Mouse (Mus musculus) erythroblast, embryonic 14.5 days (primary cell): ENCODE results near the gene Gm10203. TPM values are rescaled to one million over a fixed set of nuclear protein-coding genes. Genes with fewer than 3 reads are reported as not detected.
"Not testable (repeated sequence)": the region's sequence is repeated elsewhere in the genome, so short reads cannot be mapped to it uniquely, and the experiment has no call there.

Experiments used
- H3K27me3 ChIP-seq: 2 replicates; pipeline ENCODE4 v1.6.1; 2012; ENCODE audit warnings: inconsistent platforms; ENCODE audit not compliant: control insufficient read depth
- H3K36me3 ChIP-seq: 2 replicates; pipeline ENCODE4 v1.6.1; 2012; ENCODE audit warnings: mild to moderate bottlenecking, inconsistent platforms; ENCODE audit not compliant: control insufficient read depth
- H3K4me1 ChIP-seq: 2 replicates; pipeline ENCODE4 v1.6.1; 2012; ENCODE audit warnings: inconsistent platforms; ENCODE audit not compliant: control insufficient read depth
- H3K4me3 ChIP-seq: replicated peaks from 2 replicates; pipeline ENCODE3; 2012; ENCODE audit warnings: moderate library complexity, mild to moderate bottlenecking, inconsistent platforms
- H3K9me3 ChIP-seq: 2 replicates; pipeline ENCODE4 v1.6.1; 2012; ENCODE audit warnings: low read length, inconsistent platforms, mixed read lengths; ENCODE audit not compliant: control insufficient read depth
- GATA1 ChIP-seq: IDR thresholded peaks from 2 replicates; pipeline ENCODE4 v1.6.1; 2012; ENCODE audit warnings: low read length, inconsistent platforms, mixed read lengths
- TAL1 ChIP-seq: IDR thresholded peaks from 3 replicates; pipeline ENCODE4 v1.6.1; 2012; ENCODE audit warnings: low read length, inconsistent platforms, mixed read lengths
- polyA plus RNA-seq: library from polyadenylated mRNA; stranded (reverse); fragments of >175 nt; gene quantifications from 2 replicates; pipeline ENCODE4 v1.2.3, GENCODE M21; 2012

The Gm10203 gene
- polyA plus RNA-seq, 1 experiment: not detected

DNA sequence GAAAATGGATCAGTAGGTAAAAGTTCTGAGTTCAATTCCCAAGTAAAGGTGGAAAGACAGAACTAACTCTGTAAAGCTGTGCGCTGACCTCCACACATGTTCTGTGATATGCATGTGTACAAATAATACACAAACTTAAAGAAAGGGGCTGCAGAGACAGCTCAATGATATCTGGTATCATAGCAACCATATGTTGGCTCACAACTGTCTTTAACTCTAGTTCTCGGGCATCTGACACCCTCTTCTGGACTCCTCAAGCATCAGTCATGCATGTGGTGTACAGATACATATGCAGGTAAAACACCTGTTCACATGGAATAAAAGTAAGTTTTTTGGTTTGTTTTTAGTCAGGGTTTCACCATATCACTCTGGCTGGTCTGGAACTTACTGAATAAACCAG lies 38.5 kb downstream of the Gm10203 start:
- TF ChIP-seq TAL1 (no peak), GATA1 (no peak)
- H3K4me1 ChIP-seq: no peaks in the 10 kb centered on the region
- H3K27me3 ChIP-seq: no peaks in the 10 kb centered on the region
- peaks cover 3% of the 10 kb centered on the region; the same call in 1 of the 2 replicates for H3K36me3 ChIP-seq
- H3K4me3 ChIP-seq: no peak overlapping the region
- H3K9me3 ChIP-seq: no peaks in the 10 kb centered on the region

DNA sequence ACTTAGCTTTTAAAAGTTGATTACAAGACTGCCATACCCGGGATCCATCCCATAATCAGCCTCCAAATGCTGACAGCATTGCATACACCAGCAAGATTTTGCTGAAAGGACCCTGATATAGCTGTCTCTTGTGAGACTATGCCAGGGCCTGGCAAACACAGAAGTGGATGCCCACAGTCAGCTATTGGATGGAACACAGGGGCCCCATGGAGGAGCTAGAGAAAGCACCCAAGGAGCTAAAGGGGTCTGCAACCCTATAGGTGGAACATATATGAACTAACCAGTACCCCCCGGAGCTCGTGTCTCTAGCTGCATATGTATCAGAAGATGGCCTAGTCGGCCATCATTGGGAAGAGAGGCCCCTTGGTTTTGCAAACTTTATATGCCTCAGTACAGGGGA lies 40.0 kb downstream of the Gm10203 start:
- not testable (repeated sequence) for H3K27me3 ChIP-seq, H3K36me3 ChIP-seq, H3K4me3 ChIP-seq, H3K9me3 ChIP-seq, H3K4me1 ChIP-seq

DNA sequence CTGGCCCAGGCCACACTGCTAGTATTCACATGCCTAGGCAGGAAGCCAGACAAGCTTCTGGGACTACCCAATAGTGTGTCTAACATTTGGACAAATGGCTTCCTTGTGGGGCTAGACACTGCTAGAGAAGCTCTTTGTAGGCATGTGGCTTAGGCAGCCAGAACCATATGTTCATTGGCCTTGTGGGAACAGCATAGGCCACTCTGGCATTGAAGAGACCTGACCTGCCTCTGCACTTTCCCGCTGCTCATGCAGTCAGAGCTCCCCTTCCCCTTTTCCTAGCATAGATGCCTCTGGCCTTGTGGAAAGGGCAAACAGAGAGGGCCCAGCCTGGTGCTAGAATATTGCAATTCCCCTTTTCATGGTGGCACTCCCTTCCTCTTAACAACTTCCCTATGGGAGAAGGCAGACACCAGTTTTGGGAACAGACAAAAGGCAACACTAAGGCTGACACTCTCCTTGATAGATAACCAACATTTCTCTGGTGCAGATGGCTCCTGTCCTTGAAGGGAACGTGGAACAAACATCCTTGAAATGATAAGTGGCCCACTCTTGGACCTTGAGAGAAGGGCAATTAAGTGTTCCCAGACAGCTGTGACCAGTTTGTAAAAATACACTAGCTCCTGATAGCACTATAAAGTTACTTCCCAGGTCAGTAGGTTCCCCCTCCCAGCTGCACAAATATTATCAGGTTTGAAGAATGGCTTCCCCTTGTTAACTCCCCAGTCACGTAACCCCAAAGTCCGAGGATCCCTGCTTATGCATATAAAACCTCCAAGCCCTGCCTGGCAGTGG lies 44.1 kb downstream of the Gm10203 start:
- Histone ChIP-seq H3K4me3 (no peak overlapping the region), H3K4me1 (peaks cover 4% of the 10 kb centered on the region), H3K9me3 (no peaks in the 10 kb centered on the region), H3K36me3 (peaks cover 8% of the 10 kb centered on the region; the same call in 1 of the 2 replicates), H3K27me3 (no peaks in the 10 kb centered on the region)
- TF ChIP-seq TAL1 (no peak), GATA1 (no peak)

DNA sequence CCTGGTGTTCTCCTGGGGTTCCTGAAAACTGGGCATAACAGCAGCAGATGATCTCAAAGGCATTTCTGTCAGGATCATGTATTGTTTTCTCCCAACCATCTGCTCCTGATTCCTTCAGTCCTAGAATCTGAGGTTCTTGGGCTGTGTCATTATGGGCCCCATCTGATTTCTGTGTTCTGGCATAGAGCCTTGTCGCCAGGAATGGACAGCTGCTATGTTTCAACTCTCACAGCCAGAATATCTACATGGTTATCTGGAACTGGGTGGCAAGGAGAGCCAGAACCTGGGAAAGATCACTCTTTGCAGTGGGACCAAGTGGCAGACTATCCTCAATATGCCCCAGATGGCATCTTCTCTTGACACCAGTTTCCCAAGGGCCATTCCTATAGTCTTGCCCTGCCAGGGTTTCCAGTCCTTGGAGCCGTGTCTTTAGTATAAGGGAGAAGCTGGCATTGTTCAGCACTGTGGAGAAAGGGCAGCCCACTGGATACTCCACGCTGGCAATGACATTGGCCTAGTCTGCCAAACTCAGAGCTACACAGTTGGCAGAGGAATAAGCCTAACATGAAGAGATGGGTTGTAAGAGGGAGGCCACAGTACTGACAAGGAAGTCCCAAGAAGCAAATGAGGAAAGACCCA lies 45.1 kb downstream of the Gm10203 start:
- TF ChIP-seq GATA1: no peak
- no peak for TF ChIP-seq TAL1
- Histone ChIP-seq H3K36me3 (peaks cover 8% of the 10 kb centered on the region; the same call in 1 of the 2 replicates), H3K9me3 (no peaks in the 10 kb centered on the region), H3K4me3 (no peak overlapping the region), H3K4me1 (peaks cover 5% of the 10 kb centered on the region), H3K27me3 (no peaks in the 10 kb centered on the region)

DNA sequence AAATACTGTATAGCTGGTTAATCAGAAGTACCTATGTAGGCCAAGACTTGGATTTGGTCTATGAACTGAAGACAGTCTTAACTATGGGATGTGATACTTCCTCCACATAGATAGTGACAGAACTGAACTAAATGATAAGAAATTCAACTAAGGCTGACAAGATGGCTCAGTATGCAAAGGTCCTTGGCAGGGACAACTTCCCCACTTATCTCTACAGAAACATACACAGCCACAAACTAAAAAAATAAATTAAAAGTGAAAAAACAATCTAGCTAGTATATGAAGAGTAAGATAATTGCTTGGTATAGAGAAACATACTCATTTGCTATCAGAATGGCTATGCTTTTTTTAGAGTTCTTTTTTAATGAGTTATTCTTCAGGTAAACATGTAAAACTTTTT lies 49.1 kb downstream of the Gm10203 start:
- no peaks in the 10 kb centered on the region for H3K9me3 ChIP-seq
- H3K4me1 ChIP-seq: peaks cover 9% of the 10 kb centered on the region
- H3K36me3 ChIP-seq: peaks cover 18% of the 10 kb centered on the region
- TF ChIP-seq TAL1 (no peak), GATA1 (no peak)
- no peak overlapping the region for H3K4me3 ChIP-seq
- H3K27me3 ChIP-seq: no peaks in the 10 kb centered on the region

Other genes starting within 250 kb of the Gm10203 start
- gene Caprin2, start 233.9 kb upstream of the Gm10203 start, polyA plus RNA-seq: 0.07 and 0.41 TPM in 2 replicates
- 0.11 and 0.23 TPM in 2 replicates for gene Sinhcaf, start 183.7 kb upstream of the Gm10203 start, polyA plus RNA-seq
- gene Dennd5b, start 28.5 kb upstream of the Gm10203 start, polyA plus RNA-seq: 0.01 TPM in 1 of 2 replicates, not detected in the other
- gene Etfbkmt, start 9.7 kb downstream of the Gm10203 start, polyA plus RNA-seq: 0.11 and 0.18 TPM in 2 replicates
- 0.16 and 0.22 TPM in 2 replicates for gene Amn1, start 58.5 kb downstream of the Gm10203 start, polyA plus RNA-seq
- 0.14 and 0.28 TPM in 2 replicates for gene Resf1, start 179.2 kb downstream of the Gm10203 start, polyA plus RNA-seq